ENCODE assay signal across 8 mouse cellular contexts in genomic region chr7:30089405-30089804, GRCm38 (mm10). TPM values are rescaled to one million over a fixed set of nuclear protein-coding genes. Genes with fewer than 3 reads are reported as not detected.
A peak's percentile ranks its signal among the peaks of the same experiment; 100 is the strongest.
DNase-seq lines count a peak whose midpoint lies in the region; ATAC-seq and TF ChIP-seq lines count a peak whose summit lies in the region.
"Had no signal": no experiment of that assay in that cellular context is flagged by ENCODE, and none has a peak within 500 bp of the region (broad histone marks: within the 10 kb centered on the region; RNA-seq: fewer than 3 reads in every experiment).

No protein-coding gene starts in this region.

- no peaks in the 10 kb centered on the region; the same call in 1 of the 2 replicates for H3K79me2 ChIP-seq in liver, adult 2 months (ENCODE audit: control insufficient read depth, insufficient read depth, low read length)

- H3K4me2 ChIP-seq in forebrain, embryonic 11.5 days (ENCODE audit: low read depth, low read length, severe bottlenecking) = peak overlapping the region; percentile 74
- H3K4me2 ChIP-seq in intestine, postnatal 0 days (replicated peaks; ENCODE audit: low read depth) = peak overlapping the region; percentile 80
- H3K4me2 ChIP-seq in neural tube, embryonic 13.5 days = peak overlapping the region; percentile 67

- no peak overlapping the region for H3K4me3 ChIP-seq in liver, adult 2 months (ENCODE audit: insufficient read depth, low read depth, low read length)
- H3K4me3 ChIP-seq in forebrain, embryonic 11.5 days (ENCODE audit: low read depth, low read length) = peak overlapping the region; percentile 66
- peak overlapping the region; percentile 59 for H3K4me3 ChIP-seq in intestine, postnatal 0 days (ENCODE audit: low read depth, low read length)
- peak overlapping the region; percentile 54 for H3K4me3 ChIP-seq in neural tube, embryonic 13.5 days

- ATAC-seq in forebrain, embryonic 11.5 days (replicated peaks; ENCODE audit: low FRiP score) = no peak
- ATAC-seq in intestine, postnatal 0 days = no peak
- no peak for ATAC-seq in neural tube, embryonic 13.5 days (ENCODE audit: low read depth)

- no peak overlapping the region for H3K27ac ChIP-seq in liver, adult 2 months (replicated peaks; ENCODE audit: insufficient read depth, low read depth, low read length)
- H3K27ac ChIP-seq in forebrain, embryonic 11.5 days (ENCODE audit: low read depth, low read length) = no peak overlapping the region
- no peak overlapping the region for H3K27ac ChIP-seq in intestine, postnatal 0 days (ENCODE audit: low read depth, low read length)
- H3K27ac ChIP-seq in neural tube, embryonic 13.5 days (replicated peaks) = no peak overlapping the region; the same call in 1 of the 2 replicates

- H3K36me3 ChIP-seq in liver, adult 2 months (ENCODE audit: control insufficient read depth, insufficient read depth, low read length) = no peaks in the 10 kb centered on the region
- peaks cover 12% of the 10 kb centered on the region for H3K36me3 ChIP-seq in forebrain, embryonic 11.5 days (ENCODE audit: control insufficient read depth, insufficient read depth, low read length)
- H3K36me3 ChIP-seq in intestine, postnatal 0 days (ENCODE audit: control insufficient read depth, insufficient read depth) = peaks cover 11% of the 10 kb centered on the region; the same call in 1 of the 2 replicates
- peaks cover 29% of the 10 kb centered on the region for H3K36me3 ChIP-seq in neural tube, embryonic 13.5 days

- TF ChIP-seq POLR2A in liver, adult 2 months (IDR thresholded peaks at IDR 0.05; ENCODE audit: extremely low read depth, insufficient read depth, low read length) = no peak

- peaks cover 6% of the 10 kb centered on the region; the same call in 1 of the 2 replicates for H3K4me1 ChIP-seq in liver, adult 2 months (ENCODE audit: control insufficient read depth, insufficient read depth, low read length)
- H3K4me1 ChIP-seq in forebrain, embryonic 11.5 days (replicated peaks; ENCODE audit: control insufficient read depth, insufficient read depth, low read length) = peaks cover 12% of the 10 kb centered on the region
- H3K4me1 ChIP-seq in intestine, postnatal 0 days (replicated peaks; ENCODE audit: control insufficient read depth, insufficient read depth, low read length) = 0 out of 2 replicates have a peak, but pooled peaks cover 4% of the 10 kb centered on the region
- H3K4me1 ChIP-seq in neural tube, embryonic 13.5 days (replicated peaks) = peaks cover 33% of the 10 kb centered on the region

- no peak for TF ChIP-seq CTCF in liver, adult 2 months (IDR thresholded peaks at IDR 0.05; ENCODE audit: low read depth, low read length)
- no peak for TF ChIP-seq CTCF in intestine, postnatal 0 days (IDR thresholded peaks at IDR 0.05; ENCODE audit: low read depth)

- 53% methylated on average over 6 of the region's 6 CpGs for WGBS in liver, adult 2 months
- WGBS in forebrain, embryonic 11.5 days = 21% methylated on average over 6 of the region's 6 CpGs
- WGBS in intestine, postnatal 0 days = 22% methylated on average over 6 of the region's 6 CpGs
- WGBS in neural tube, embryonic 13.5 days = 20% methylated on average over 6 of the region's 6 CpGs

- H3K27me3 ChIP-seq in liver, adult 2 months (ENCODE audit: control insufficient read depth, insufficient read depth, low read length) = no peaks in the 10 kb centered on the region
- H3K27me3 ChIP-seq in forebrain, embryonic 11.5 days (ENCODE audit: control insufficient read depth, insufficient read depth, low read length) = no peaks in the 10 kb centered on the region
- no peaks in the 10 kb centered on the region for H3K27me3 ChIP-seq in intestine, postnatal 0 days (replicated peaks; ENCODE audit: control insufficient read depth, insufficient read depth, low read length)
- no peaks in the 10 kb centered on the region for H3K27me3 ChIP-seq in neural tube, embryonic 13.5 days

- peak overlapping the region; percentile 40; the same call in 1 of the 2 replicates for H3K9ac ChIP-seq in liver, adult 2 months (ENCODE audit: low read depth, low read length)
- peak overlapping the region; percentile 80 for H3K9ac ChIP-seq in forebrain, embryonic 11.5 days (ENCODE audit: low read length)
- peak overlapping the region; percentile 73; the same call in 1 of the 2 replicates for H3K9ac ChIP-seq in intestine, postnatal 0 days (ENCODE audit: low read depth, low read length)
- peak overlapping the region; percentile 78 for H3K9ac ChIP-seq in neural tube, embryonic 13.5 days

- no peak for DNase-seq in liver, adult 2 months (ENCODE audit: extremely low read depth, low read depth, low spot score)
- DNase-seq in liver = no peak
- no peak for DNase-seq in forebrain, embryonic 11.5 days (ENCODE audit: low spot score)
- DNase-seq in right cerebral cortex, postnatal 25 days = no peak
- no peak for DNase-seq in layer of hippocampus, adult 8-10 months (ENCODE audit: low spot score in 2 of 2)

- H3K9me3 ChIP-seq in forebrain, embryonic 11.5 days (ENCODE audit: control insufficient read depth, low read length) = peaks cover 3% of the 10 kb centered on the region; the same call in 1 of the 2 replicates
- no peaks in the 10 kb centered on the region for H3K9me3 ChIP-seq in intestine, postnatal 0 days (ENCODE audit: control insufficient read depth)
- no peaks in the 10 kb centered on the region for H3K9me3 ChIP-seq in neural tube, embryonic 13.5 days

RNA-seq across cellular contexts. Expression of gene Gm26920, which starts 0.8 kb away (rescaled TPM):
- total RNA-seq in liver, adult 2 months (2014; rRNA removed) = 0.13 TPM in 1 of 2 replicates, not detected in the other
- not detected in 2 replicates for polyA plus RNA-seq in liver, adult 2 months (2012; rRNA removed)
- polyA plus RNA-seq in forebrain, embryonic 11.5 days (2014; fragmentation: Nextera tagmentation; extraction: Ambion mirVana) = 1.9 and 2.9 TPM in 2 replicates
- polyA plus RNA-seq in intestine, postnatal 0 days (2015; fragmentation: Nextera tagmentation; extraction: Ambion mirVana) = not detected in 2 replicates
- 1.2 and 1.5 TPM in 2 replicates for polyA plus RNA-seq in neural tube, embryonic 13.5 days (2015; fragmentation: Nextera tagmentation; extraction: Ambion mirVana)
- not detected for total RNA-seq in layer of hippocampus, adult 8-10 months (2022)
- total RNA-seq: neutrophil, adult 5-6 weeks had no signal

RNA-seq across cellular contexts. Expression of gene Zfp566, which starts 0.9 kb away (rescaled TPM):
- total RNA-seq in liver, adult 2 months (2014; rRNA removed) = 0.37 and 0.67 TPM in 2 replicates
- 0.56 and 1.9 TPM in 2 replicates for polyA plus RNA-seq in liver, adult 2 months (2012; rRNA removed)
- 12.8 and 13.8 TPM in 2 replicates for polyA plus RNA-seq in forebrain, embryonic 11.5 days (2014; fragmentation: Nextera tagmentation; extraction: Ambion mirVana)
- 2.6 and 3.1 TPM in 2 replicates for polyA plus RNA-seq in intestine, postnatal 0 days (2015; fragmentation: Nextera tagmentation; extraction: Ambion mirVana)
- polyA plus RNA-seq in neural tube, embryonic 13.5 days (2015; fragmentation: Nextera tagmentation; extraction: Ambion mirVana) = 16.2 and 16.4 TPM in 2 replicates
- 10 to 100 TPM in 1 of 4 experiments, 1 to 10 TPM in 3; 5.2 to 10.9 (median 8.0) TPM for total RNA-seq in layer of hippocampus, adult 8-10 months (2022)

RNA-seq across cellular contexts. Expression of gene Zfp260, which starts 5.2 kb away (rescaled TPM):
- total RNA-seq in liver, adult 2 months (2014; rRNA removed) = 19.0 and 19.6 TPM in 2 replicates
- polyA plus RNA-seq in liver, adult 2 months (2012; rRNA removed) = 8.3 and 11.1 TPM in 2 replicates
- polyA plus RNA-seq in forebrain, embryonic 11.5 days (2014; fragmentation: Nextera tagmentation; extraction: Ambion mirVana) = 121 and 124 TPM in 2 replicates
- 32.5 and 34.3 TPM in 2 replicates for polyA plus RNA-seq in intestine, postnatal 0 days (2015; fragmentation: Nextera tagmentation; extraction: Ambion mirVana)
- polyA plus RNA-seq in neural tube, embryonic 13.5 days (2015; fragmentation: Nextera tagmentation; extraction: Ambion mirVana) = 102 and 106 TPM in 2 replicates
- 10 to 100 TPM; 79.6 to 96.9 (median 89.4) TPM for total RNA-seq in layer of hippocampus, adult 8-10 months (2022)

RNA-seq across cellular contexts. Expression of gene Zfp82, which starts 16.7 kb away (rescaled TPM):
- 0.40 and 0.46 TPM in 2 replicates for total RNA-seq in liver, adult 2 months (2014; rRNA removed)
- polyA plus RNA-seq in liver, adult 2 months (2012; rRNA removed) = 0.04 and 0.14 TPM in 2 replicates
- 6.6 and 7.5 TPM in 2 replicates for polyA plus RNA-seq in forebrain, embryonic 11.5 days (2014; fragmentation: Nextera tagmentation; extraction: Ambion mirVana)
- polyA plus RNA-seq in intestine, postnatal 0 days (2015; fragmentation: Nextera tagmentation; extraction: Ambion mirVana) = 1.2 and 1.7 TPM in 2 replicates
- polyA plus RNA-seq in neural tube, embryonic 13.5 days (2015; fragmentation: Nextera tagmentation; extraction: Ambion mirVana) = 12.0 and 14.2 TPM in 2 replicates
- total RNA-seq in layer of hippocampus, adult 8-10 months (2022) = 1 to 10 TPM; 4.3 to 7.1 (median 5.1) TPM

RNA-seq across cellular contexts. Expression of gene Zfp382, which starts 32.3 kb away (rescaled TPM):
- 0.54 and 0.74 TPM in 2 replicates for total RNA-seq in liver, adult 2 months (2014; rRNA removed)
- 0.07 TPM in 1 of 2 replicates, not detected in the other for polyA plus RNA-seq in liver, adult 2 months (2012; rRNA removed)
- 12.6 and 15.3 TPM in 2 replicates for polyA plus RNA-seq in forebrain, embryonic 11.5 days (2014; fragmentation: Nextera tagmentation; extraction: Ambion mirVana)
- 1.7 and 2.4 TPM in 2 replicates for polyA plus RNA-seq in intestine, postnatal 0 days (2015; fragmentation: Nextera tagmentation; extraction: Ambion mirVana)
- 13.4 and 13.8 TPM in 2 replicates for polyA plus RNA-seq in neural tube, embryonic 13.5 days (2015; fragmentation: Nextera tagmentation; extraction: Ambion mirVana)
- total RNA-seq in layer of hippocampus, adult 8-10 months (2022) = 10 to 100 TPM; 28.6 to 34.1 (median 31.2) TPM
